Mouse (Mus musculus) liver, embryonic 14.5 days (tissue): ENCODE measurements at regions not wholly inside any gene's neighbourhood (a gene's known extent, or its start where the extent isn't known, plus 50 kb on each side); places are given as distances from the start of the nearest gene placed in this dataset.

Source experiments
- CTCF ChIP-seq: IDR thresholded peaks from 2 replicates; pipeline ENCODE4 v1.5.1; 2016; ENCODE audit warnings: antibody characterized with exemption, low read depth, control low read depth
- EP300 ChIP-seq: IDR thresholded peaks from 2 replicates; pipeline ENCODE4 v1.6.1; 2016; ENCODE audit warnings: antibody characterized with exemption, low read depth

GRCm38 (mm10) chr3:34481821-34482713 is 168.1 kb upstream of the Sox2 start:
- TF ChIP-seq CTCF (no peak), EP300 (no peak)
